Mouse (Mus musculus) liver, embryonic 11.5 days (tissue): Measurements from ENCODE around the gene Tmem150c. TPM values are rescaled to one million over a fixed set of nuclear protein-coding genes. Genes with fewer than 3 reads are reported as not detected.

Experiments
- ATAC-seq: fragments of 200-750 bp; cut with Nextera tagmentation; replicated peaks from 2 replicates; pipeline ENCODE4 v1.8.0; 2017; ENCODE audit warnings: moderate number of reproducible peaks, mild to moderate bottlenecking, moderate TSS enrichment, moderate library complexity; ENCODE audit not compliant: low FRiP score
- DNase-seq: peaks from one replicate; pipeline ENCODE4 v3.0.0-alpha.2; 2017; ENCODE audit warnings: low spot score
- H3K27ac ChIP-seq: fragments of 300-500 bp; sonication (generic); 2 replicates; pipeline ENCODE4 v1.5.1; 2014; ENCODE audit warnings: mild to moderate bottlenecking, low read depth, low read length, control low read depth
- H3K27me3 ChIP-seq: fragments of 300-500 bp; sonication (generic); replicated peaks from 2 replicates; pipeline ENCODE4 v1.6.1; 2014; ENCODE audit warnings: low read length, mixed read lengths; ENCODE audit not compliant: control insufficient read depth, insufficient read depth
- H3K36me3 ChIP-seq: fragments of 300-500 bp; sonication (generic); 2 replicates; pipeline ENCODE4 v1.6.1; 2014; ENCODE audit warnings: mild to moderate bottlenecking, low read length, moderate library complexity, mixed read lengths; ENCODE audit not compliant: control insufficient read depth, insufficient read depth
- H3K4me1 ChIP-seq: fragments of 300-500 bp; sonication (generic); replicated peaks from 2 replicates; pipeline ENCODE4 v1.6.1; 2014; ENCODE audit warnings: low read length, mixed read lengths; ENCODE audit not compliant: control insufficient read depth, insufficient read depth
- H3K4me2 ChIP-seq: fragments of 300-500 bp; sonication (generic); 2 replicates; pipeline ENCODE4 v1.6.1; 2014; ENCODE audit warnings: mild to moderate bottlenecking, control low read depth, moderate library complexity
- H3K4me3 ChIP-seq: fragments of 300-500 bp; sonication (generic); 2 replicates; pipeline ENCODE4 v1.5.1; 2014; ENCODE audit warnings: low read depth, low read length, control low read depth
- H3K9ac ChIP-seq: fragments of 300-500 bp; sonication (generic); 2 replicates; pipeline ENCODE4 v1.6.1; 2014; ENCODE audit warnings: low read depth, low read length, control low read depth
- H3K9me3 ChIP-seq: fragments of 300-500 bp; sonication (generic); 2 replicates; pipeline ENCODE4 v1.6.1; 2016; ENCODE audit warnings: low read length, inconsistent platforms, mixed read lengths; ENCODE audit not compliant: control insufficient read depth
- WGBS: fragments of 180-500 bp; shearing (Covaris S2); extraction: QIAGEN DNeasy Blood & Tissue Kit; methylation state at CpG from one replicate; pipeline ENCODE4 v1.1.7; 2014; 5-methylcytosine and 5-hydroxymethylcytosine counted together
- polyA plus RNA-seq: library from polyadenylated mRNA; unstranded; fragments of >200 nt; fragmentation: Nextera tagmentation; extraction: Ambion mirVana; gene quantifications from 2 replicates; pipeline ENCODE4 v1.2.1, GENCODE M21; 2014

Tmem150c gene
- polyA plus RNA-seq, 1 experiment from 2014 or later, result 2.3 TPM

DNA sequence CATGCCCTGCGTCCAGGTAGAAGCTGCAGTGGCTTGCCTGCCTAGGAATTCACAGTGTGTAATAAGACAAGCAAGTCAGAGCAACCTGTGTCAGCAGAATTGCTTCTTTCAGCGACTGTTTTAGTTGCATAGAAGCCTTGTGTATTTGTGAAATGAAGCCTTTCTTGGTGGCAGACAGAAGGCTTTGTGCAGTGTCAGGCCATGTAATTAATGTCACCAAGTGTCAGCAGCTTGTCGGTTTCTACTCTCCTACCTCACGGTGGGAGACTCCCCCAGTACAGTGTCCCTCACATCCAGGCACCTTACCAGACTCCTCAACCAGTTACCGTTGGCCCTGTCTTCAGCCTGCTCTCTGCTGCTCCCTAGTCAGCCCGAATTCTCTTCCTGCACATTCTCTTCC, 100.3 kb downstream of the Tmem150c start:
- 84% methylated on average over 6 of the region's 6 CpGs for WGBS
- ATAC-seq (no peak), DNase-seq (no peak)
- no peak overlapping the region for H3K9ac ChIP-seq
- no peaks in the 10 kb centered on the region for H3K27me3 ChIP-seq
- no peak overlapping the region for H3K4me2 ChIP-seq
- H3K4me1 ChIP-seq, result peaks cover 19% of the 10 kb centered on the region
- H3K27ac ChIP-seq, result no peak overlapping the region
- H3K36me3 ChIP-seq, result peaks cover 22% of the 10 kb centered on the region
- H3K4me3 ChIP-seq, result no peak overlapping the region
- H3K9me3 ChIP-seq, result no peaks in the 10 kb centered on the region

GRCm38 (mm10) chr5:100058729-100059128, 100.9 kb downstream of the Tmem150c start:
- H3K4me1 ChIP-seq, result peaks cover 22% of the 10 kb centered on the region
- no peak overlapping the region for H3K9ac ChIP-seq
- no peak overlapping the region for H3K4me2 ChIP-seq
- no peak overlapping the region for H3K27ac ChIP-seq
- peaks cover 17% of the 10 kb centered on the region for H3K36me3 ChIP-seq
- H3K27me3 ChIP-seq, result no peaks in the 10 kb centered on the region
- 87% methylated on average over 6 of the region's 6 CpGs for WGBS
- ATAC-seq (no peak), DNase-seq (no peak)
- no peak overlapping the region for H3K4me3 ChIP-seq
- no peaks in the 10 kb centered on the region for H3K9me3 ChIP-seq

DNA sequence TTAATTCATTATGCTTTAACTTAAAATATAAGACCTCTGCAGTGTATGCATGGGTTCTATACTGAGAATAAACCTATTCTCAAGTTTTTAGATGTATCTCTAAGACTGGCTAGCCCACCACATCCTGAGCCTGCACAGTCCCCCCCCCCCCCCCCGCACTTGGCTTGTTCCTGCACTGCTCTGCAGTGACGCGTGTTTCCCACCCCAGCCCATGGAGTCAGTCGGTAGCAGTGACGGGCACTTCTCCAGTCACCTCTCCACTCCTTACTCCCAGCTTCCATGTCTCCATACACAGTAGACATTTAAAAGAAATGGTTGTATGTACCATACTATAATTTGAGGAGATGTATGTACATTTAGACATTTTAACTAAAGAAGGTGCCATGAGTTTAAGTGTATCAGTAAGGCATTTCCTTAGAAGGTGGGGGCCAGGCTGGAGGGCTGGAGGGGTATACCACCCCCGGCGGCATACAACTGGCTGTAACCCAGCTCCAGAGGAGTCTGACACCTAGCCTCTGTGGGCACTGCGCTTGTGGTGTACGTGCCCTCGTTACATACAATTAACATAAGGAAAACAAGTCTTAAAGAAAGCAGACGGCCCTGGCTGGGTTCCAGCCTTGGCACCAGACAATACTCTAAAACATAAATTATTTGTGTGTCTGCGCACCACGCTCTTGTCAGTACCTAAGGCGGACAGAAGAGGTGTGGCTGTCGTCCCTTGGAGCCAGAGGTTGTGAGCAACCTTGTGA, 102.0 kb downstream of the Tmem150c start:
- ATAC-seq (no peak), DNase-seq (no peak)
- 85% methylated on average over 14 of the region's 15 CpGs for WGBS
- H3K4me3 ChIP-seq, result no peak overlapping the region
- no peak overlapping the region for H3K27ac ChIP-seq
- peaks cover 22% of the 10 kb centered on the region for H3K4me1 ChIP-seq
- no peak overlapping the region for H3K4me2 ChIP-seq
- no peaks in the 10 kb centered on the region for H3K9me3 ChIP-seq
- H3K36me3 ChIP-seq, result peaks cover 21% of the 10 kb centered on the region
- no peak overlapping the region for H3K9ac ChIP-seq
- H3K27me3 ChIP-seq, result no peaks in the 10 kb centered on the region

GRCm38 (mm10) chr5:100055866-100056369, 103.7 kb downstream of the Tmem150c start:
- no peak overlapping the region; the same call in 1 of the 2 replicates for H3K4me2 ChIP-seq
- 56% methylated on average over 5 of the region's 5 CpGs for WGBS
- H3K9me3 ChIP-seq, result no peaks in the 10 kb centered on the region
- no peak overlapping the region for H3K4me3 ChIP-seq
- DNase-seq (no peak), ATAC-seq (no peak)
- H3K4me1 ChIP-seq, result peaks cover 22% of the 10 kb centered on the region
- peaks cover 23% of the 10 kb centered on the region for H3K36me3 ChIP-seq
- no peaks in the 10 kb centered on the region for H3K27me3 ChIP-seq
- H3K9ac ChIP-seq, result no peak overlapping the region
- H3K27ac ChIP-seq, result no peak overlapping the region

DNA sequence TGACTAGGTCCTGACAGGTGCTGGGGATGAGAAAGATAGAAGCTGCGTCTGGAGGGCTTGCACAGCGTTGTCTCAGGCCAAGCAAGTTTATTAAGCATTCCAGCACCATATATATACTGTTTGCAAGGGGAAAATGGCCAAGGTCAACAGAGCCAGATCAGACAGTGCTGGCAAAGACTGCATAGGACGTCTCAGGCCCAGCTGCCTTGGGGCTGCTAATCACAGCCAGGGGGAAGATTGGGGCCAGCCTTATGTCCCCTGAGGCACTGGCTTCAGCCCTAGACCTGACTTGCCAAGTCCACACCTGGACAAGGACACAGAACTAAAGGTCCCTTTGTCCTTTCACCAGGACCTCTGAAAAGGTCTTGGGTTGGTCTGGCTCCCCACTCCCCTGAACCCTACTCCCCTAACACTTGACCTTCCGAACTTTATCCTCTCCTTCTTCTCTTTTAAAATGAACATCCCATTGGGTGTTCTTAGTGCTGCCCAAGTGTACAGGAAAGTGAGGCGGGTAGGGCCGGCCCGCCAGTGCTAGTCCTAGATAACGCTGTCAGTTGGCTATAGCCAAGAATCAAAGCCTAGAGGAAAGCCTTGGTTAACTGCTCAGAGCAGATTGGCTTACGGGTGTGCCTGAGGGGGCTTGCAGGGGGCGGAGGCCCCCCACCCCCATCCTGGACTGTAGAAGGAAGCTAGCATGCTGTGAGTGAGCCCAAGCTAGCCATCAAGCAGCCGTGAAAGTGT, 104.6 kb downstream of the Tmem150c start:
- peak overlapping the region; percentile 43 for H3K27ac ChIP-seq
- no peaks in the 10 kb centered on the region for H3K9me3 ChIP-seq
- peak overlapping the region; percentile 53 for H3K4me2 ChIP-seq
- no peak overlapping the region for H3K4me3 ChIP-seq
- peak; percentile 87 for ATAC-seq
- H3K4me1 ChIP-seq, result peaks cover 22% of the 10 kb centered on the region
- no peak overlapping the region for H3K9ac ChIP-seq
- WGBS, result 46% methylated on average over 11 of the region's 11 CpGs
- H3K36me3 ChIP-seq, result peaks cover 18% of the 10 kb centered on the region
- DNase-seq, result no peak
- H3K27me3 ChIP-seq, result no peaks in the 10 kb centered on the region

DNA sequence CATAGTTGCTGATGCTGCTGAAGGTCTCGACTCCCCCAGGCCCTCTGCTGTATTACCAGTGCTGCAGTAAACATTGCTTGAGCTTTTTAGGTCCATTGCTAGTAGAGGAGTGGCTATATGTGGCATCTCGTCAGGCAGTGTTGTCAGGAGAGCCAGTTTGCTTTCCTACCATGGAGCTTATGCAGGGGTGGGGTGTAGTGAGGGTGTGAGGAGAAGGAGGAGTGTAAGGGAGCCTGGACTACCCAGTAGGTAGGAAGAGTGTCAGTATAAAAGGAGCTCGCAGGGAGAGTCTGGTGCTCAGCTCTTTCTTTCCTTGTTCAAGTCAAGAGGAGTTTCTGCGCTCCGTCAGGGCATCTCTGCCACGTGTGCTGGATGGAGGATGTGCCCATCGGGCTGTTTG, 106.9 kb downstream of the Tmem150c start:
- H3K9ac ChIP-seq, result no peak overlapping the region
- no peaks in the 10 kb centered on the region for H3K9me3 ChIP-seq
- no peak overlapping the region for H3K4me2 ChIP-seq
- H3K4me1 ChIP-seq, result peaks cover 28% of the 10 kb centered on the region
- no peak overlapping the region for H3K27ac ChIP-seq
- H3K4me3 ChIP-seq, result no peak overlapping the region
- ATAC-seq (no peak), DNase-seq (no peak)
- peaks cover 13% of the 10 kb centered on the region; the same call in 1 of the 2 replicates for H3K36me3 ChIP-seq
- H3K27me3 ChIP-seq, result no peaks in the 10 kb centered on the region
- 92% methylated on average over 7 of the region's 7 CpGs for WGBS

- Histone ChIP-seq H3K9me3 (no peaks in the 10 kb centered on the region), H3K4me2 (no peak overlapping the region), H3K36me3 (peaks cover 13% of the 10 kb centered on the region; the same call in 1 of the 2 replicates), H3K27me3 (no peaks in the 10 kb centered on the region), H3K9ac (no peak overlapping the region), H3K4me3 (no peak overlapping the region), H3K4me1 (peaks cover 19% of the 10 kb centered on the region), H3K27ac (no peak overlapping the region)
- WGBS, result 87% methylated on average over 3 of the region's 3 CpGs
- no peak for DNase-seq
- no peak for ATAC-seq
Measured at GRCm38 (mm10) chr5:100049904-100050303, 109.7 kb downstream of the Tmem150c start.

GRCm38 (mm10) chr5:100047871-100048270, 111.7 kb downstream of the Tmem150c start:
- Histone ChIP-seq H3K9ac (no peak overlapping the region), H3K4me3 (no peak overlapping the region), H3K4me1 (peaks cover 22% of the 10 kb centered on the region), H3K36me3 (peaks cover 11% of the 10 kb centered on the region; the same call in 1 of the 2 replicates), H3K4me2 (no peak overlapping the region), H3K27me3 (no peaks in the 10 kb centered on the region), H3K9me3 (no peaks in the 10 kb centered on the region), H3K27ac (no peak overlapping the region)
- no peak for ATAC-seq
- DNase-seq, result no peak
- WGBS, result 73% methylated on average over 7 of the region's 7 CpGs
